Mouse (Mus musculus): ENCODE data around the gene Scgn. TPM values are rescaled to one million over a fixed set of nuclear protein-coding genes. Genes with fewer than 3 reads are reported as not detected.

The Scgn gene
- total and polyA plus RNA-seq, 3 experiments: not detected

DNA sequence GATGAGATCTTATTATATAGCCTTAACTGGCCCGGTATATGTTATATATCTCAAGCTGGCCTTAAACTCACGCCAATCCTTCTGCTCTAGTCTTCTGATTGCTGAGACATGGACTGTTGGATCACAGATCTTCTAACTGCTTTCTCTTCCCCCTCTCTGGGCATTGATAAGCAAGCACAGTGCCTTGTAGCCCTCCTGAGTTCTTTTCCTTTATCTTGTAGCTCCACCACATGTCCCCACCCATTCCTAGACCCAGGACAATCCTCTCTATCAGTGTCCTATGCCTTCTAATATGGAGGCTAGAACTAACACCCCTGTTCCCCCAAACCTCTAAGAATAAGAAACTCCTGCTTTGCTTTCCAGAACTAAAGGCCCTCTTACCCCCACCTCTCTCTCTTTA lies 14.5 kb upstream of the Scgn start:
- TF ChIP-seq POLR2AphosphoS5 (IDR thresholded peaks at IDR 0.05; ENCODE audit: insufficient replicate concordance, low read depth, low read length) (no peak), GATA1 (IDR thresholded peaks at IDR 0.05; ENCODE audit: borderline replicate concordance, low read length) (no peak), CTCF (IDR thresholded peaks at IDR 0.05; ENCODE audit: low read depth, low read length) (no peak), GATA2 (IDR thresholded peaks at IDR 0.05; ENCODE audit: borderline replicate concordance, low read depth, low read length) (no peak), TAL1 (conservative IDR thresholded peaks at IDR 0.05; ENCODE audit: low read depth, low read length) (no peak)
- no peak for DNase-seq (ENCODE audit: low spot score)
- ATAC-seq (ENCODE audit: extremely low read depth, insufficient number of reproducible peaks, low FRiP score, poor library complexity, severe bottlenecking): no peak

GRCm38 (mm10) chr13:24001797-24002196 lies 10.8 kb upstream of the Scgn start:
- no peaks in the 10 kb centered on the region for H3K36me3 ChIP-seq (replicated peaks)
- 0 out of 2 replicates have a peak, but pooled peaks cover 2% of the 10 kb centered on the region for H3K27me3 ChIP-seq (ENCODE audit: insufficient read depth, low read length)
- DNase-seq (ENCODE audit: low spot score) (no peak), ATAC-seq (ENCODE audit: extremely low read depth, insufficient number of reproducible peaks, low FRiP score, poor library complexity, severe bottlenecking) (no peak)
- TF ChIP-seq GATA1 (IDR thresholded peaks at IDR 0.05; ENCODE audit: borderline replicate concordance, low read length): no peak
- no peak for TF ChIP-seq POLR2AphosphoS5 (IDR thresholded peaks at IDR 0.05; ENCODE audit: insufficient replicate concordance, low read depth, low read length)
- no peak for TF ChIP-seq TAL1 (conservative IDR thresholded peaks at IDR 0.05; ENCODE audit: low read depth, low read length)
- TF ChIP-seq CTCF (IDR thresholded peaks at IDR 0.05; ENCODE audit: low read depth, low read length): no peak
- TF ChIP-seq GATA2 (IDR thresholded peaks at IDR 0.05; ENCODE audit: borderline replicate concordance, low read depth, low read length): no peak
- no peaks in the 10 kb centered on the region for H3K9me3 ChIP-seq (replicated peaks)
- no peak overlapping the region for H3K4me3 ChIP-seq (ENCODE audit: low read depth, low read length)
- H3K4me1 ChIP-seq (ENCODE audit: insufficient read depth, low read depth, low read length): no peaks in the 10 kb centered on the region

More for the DNA sequence above, 14.5 kb upstream of the Scgn start:
- Histone ChIP-seq H3K4me3 (ENCODE audit: low read depth, low read length) (no peak overlapping the region), H3K9me3 (replicated peaks) (no peaks in the 10 kb centered on the region), H3K4me1 (ENCODE audit: insufficient read depth, low read depth, low read length) (no peaks in the 10 kb centered on the region), H3K36me3 (replicated peaks) (no peaks in the 10 kb centered on the region), H3K27me3 (ENCODE audit: insufficient read depth, low read length) (peaks cover 2% of the 10 kb centered on the region; the same call in 1 of the 2 replicates)

DNA sequence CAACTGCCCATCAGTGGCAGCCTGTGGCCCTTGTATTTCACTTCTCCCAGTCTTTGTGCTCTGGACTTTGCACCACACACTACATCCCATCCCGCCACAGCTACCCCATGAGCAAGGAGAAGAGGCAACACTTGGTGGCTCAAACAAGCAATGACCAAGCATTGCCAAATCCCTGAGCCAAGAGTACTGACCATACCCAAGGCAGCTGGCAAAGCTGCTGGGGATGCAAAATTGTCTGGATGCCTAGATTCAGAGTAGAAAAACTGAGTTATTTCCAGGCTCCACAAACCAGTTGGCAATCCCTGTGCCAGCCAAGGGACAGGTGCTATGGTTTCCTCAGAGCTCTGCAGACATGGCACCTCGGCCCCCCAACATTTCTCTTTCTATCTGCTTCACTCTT lies 10.1 kb upstream of the Scgn start:
- no peak for DNase-seq (ENCODE audit: low spot score)
- Histone ChIP-seq H3K4me1 (ENCODE audit: insufficient read depth, low read depth, low read length) (no peaks in the 10 kb centered on the region), H3K9me3 (replicated peaks) (no peaks in the 10 kb centered on the region), H3K4me3 (ENCODE audit: low read depth, low read length) (no peak overlapping the region), H3K36me3 (replicated peaks) (no peaks in the 10 kb centered on the region), H3K27me3 (ENCODE audit: insufficient read depth, low read length) (0 out of 2 replicates have a peak, but pooled peaks cover 2% of the 10 kb centered on the region)
- TF ChIP-seq GATA2 (IDR thresholded peaks at IDR 0.05; ENCODE audit: borderline replicate concordance, low read depth, low read length) (no peak), CTCF (IDR thresholded peaks at IDR 0.05; ENCODE audit: low read depth, low read length) (no peak), POLR2AphosphoS5 (IDR thresholded peaks at IDR 0.05; ENCODE audit: insufficient replicate concordance, low read depth, low read length) (no peak), TAL1 (conservative IDR thresholded peaks at IDR 0.05; ENCODE audit: low read depth, low read length) (no peak), GATA1 (IDR thresholded peaks at IDR 0.05; ENCODE audit: borderline replicate concordance, low read length) (no peak)
- no peak for ATAC-seq (ENCODE audit: extremely low read depth, insufficient number of reproducible peaks, low FRiP score, poor library complexity, severe bottlenecking)

DNA sequence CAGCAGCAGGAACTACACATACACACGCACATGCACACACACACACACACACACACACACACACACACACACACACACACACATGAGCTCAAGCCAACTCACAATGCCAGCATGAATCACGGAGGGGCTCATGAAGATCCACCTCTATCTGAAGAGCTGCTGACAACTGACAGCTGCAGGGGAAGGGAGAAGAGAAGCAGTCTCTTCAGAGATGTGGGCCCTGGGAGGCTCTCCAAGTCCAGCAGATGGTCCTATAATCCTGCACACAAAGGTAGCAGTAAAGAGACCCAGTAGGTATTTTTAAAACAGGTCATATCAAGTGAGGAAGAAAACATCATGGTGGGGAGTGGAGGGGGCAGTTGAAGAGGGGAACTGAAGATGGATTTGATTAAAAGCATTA lies 7.8 kb upstream of the Scgn start:
- H3K27me3 ChIP-seq (ENCODE audit: insufficient read depth, low read length): no peaks in the 10 kb centered on the region
- H3K9me3 ChIP-seq (replicated peaks): no peaks in the 10 kb centered on the region
- H3K4me3 ChIP-seq (ENCODE audit: low read depth, low read length): no peak overlapping the region
- no peaks in the 10 kb centered on the region for H3K36me3 ChIP-seq (replicated peaks)
- TF ChIP-seq GATA2 (IDR thresholded peaks at IDR 0.05; ENCODE audit: borderline replicate concordance, low read depth, low read length): no peak
- no peak for TF ChIP-seq GATA1 (IDR thresholded peaks at IDR 0.05; ENCODE audit: borderline replicate concordance, low read length)
- TF ChIP-seq TAL1 (conservative IDR thresholded peaks at IDR 0.05; ENCODE audit: low read depth, low read length): no peak
- no peak for TF ChIP-seq POLR2AphosphoS5 (IDR thresholded peaks at IDR 0.05; ENCODE audit: insufficient replicate concordance, low read depth, low read length)
- no peak for TF ChIP-seq CTCF (IDR thresholded peaks at IDR 0.05; ENCODE audit: low read depth, low read length)
- ATAC-seq (ENCODE audit: extremely low read depth, insufficient number of reproducible peaks, low FRiP score, poor library complexity, severe bottlenecking): no peak
- no peak for DNase-seq (ENCODE audit: low spot score)
- no peaks in the 10 kb centered on the region for H3K4me1 ChIP-seq (ENCODE audit: insufficient read depth, low read depth, low read length)

DNA sequence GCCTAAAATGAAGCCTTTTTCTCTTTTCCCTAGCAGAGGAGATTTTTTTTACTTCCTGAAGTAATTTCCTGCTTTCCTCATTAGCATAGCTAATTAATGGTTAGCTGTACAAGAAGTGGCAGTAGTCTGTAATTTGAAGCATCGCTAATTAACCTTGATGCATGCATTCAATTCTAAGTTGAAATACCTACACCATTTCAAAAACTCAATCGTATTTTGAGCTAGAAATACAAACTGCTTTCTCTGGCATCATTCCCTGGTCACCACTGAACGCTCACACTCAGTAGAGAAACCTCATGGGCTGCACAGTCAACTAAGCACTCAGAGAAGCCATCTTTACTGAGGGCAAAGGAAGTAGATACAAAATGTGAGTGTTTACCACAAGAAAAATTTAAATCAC lies 3.7 kb upstream of the Scgn start:
- Histone ChIP-seq H3K4me3 (ENCODE audit: low read depth, low read length) (no peak overlapping the region), H3K9me3 (replicated peaks) (no peaks in the 10 kb centered on the region), H3K4me1 (ENCODE audit: insufficient read depth, low read depth, low read length) (no peaks in the 10 kb centered on the region), H3K27me3 (ENCODE audit: insufficient read depth, low read length) (no peaks in the 10 kb centered on the region; the same call in 1 of the 2 replicates), H3K36me3 (replicated peaks) (no peaks in the 10 kb centered on the region)
- TF ChIP-seq TAL1 (conservative IDR thresholded peaks at IDR 0.05; ENCODE audit: low read depth, low read length): no peak
- TF ChIP-seq CTCF (IDR thresholded peaks at IDR 0.05; ENCODE audit: low read depth, low read length): no peak
- no peak for TF ChIP-seq GATA2 (IDR thresholded peaks at IDR 0.05; ENCODE audit: borderline replicate concordance, low read depth, low read length)
- TF ChIP-seq POLR2AphosphoS5 (IDR thresholded peaks at IDR 0.05; ENCODE audit: insufficient replicate concordance, low read depth, low read length): no peak
- TF ChIP-seq GATA1 (IDR thresholded peaks at IDR 0.05; ENCODE audit: borderline replicate concordance, low read length): no peak
- DNase-seq (ENCODE audit: low spot score) (no peak), ATAC-seq (ENCODE audit: extremely low read depth, insufficient number of reproducible peaks, low FRiP score, poor library complexity, severe bottlenecking) (no peak)

- TF ChIP-seq GATA2 (IDR thresholded peaks at IDR 0.05; ENCODE audit: borderline replicate concordance, low read depth, low read length): no peak
- TF ChIP-seq POLR2AphosphoS5 (IDR thresholded peaks at IDR 0.05; ENCODE audit: insufficient replicate concordance, low read depth, low read length): no peak
- no peak for TF ChIP-seq TAL1 (conservative IDR thresholded peaks at IDR 0.05; ENCODE audit: low read depth, low read length)
- no peak for TF ChIP-seq CTCF (IDR thresholded peaks at IDR 0.05; ENCODE audit: low read depth, low read length)
- no peak for TF ChIP-seq GATA1 (IDR thresholded peaks at IDR 0.05; ENCODE audit: borderline replicate concordance, low read length)
- Histone ChIP-seq H3K4me3 (ENCODE audit: low read depth, low read length) (no peak overlapping the region), H3K36me3 (replicated peaks) (no peaks in the 10 kb centered on the region), H3K9me3 (replicated peaks) (no peaks in the 10 kb centered on the region), H3K27me3 (ENCODE audit: insufficient read depth, low read length) (no peaks in the 10 kb centered on the region; the same call in 1 of the 2 replicates), H3K4me1 (ENCODE audit: insufficient read depth, low read depth, low read length) (no peaks in the 10 kb centered on the region)
- DNase-seq (ENCODE audit: low spot score) (no peak), ATAC-seq (ENCODE audit: extremely low read depth, insufficient number of reproducible peaks, low FRiP score, poor library complexity, severe bottlenecking) (no peak)
Measured at GRCm38 (mm10) chr13:23994024-23994423, 3.0 kb upstream of the Scgn start.
